Mouse (Mus musculus): ENCODE measurements around the gene Gbp9. TPM values are rescaled to one million over a fixed set of nuclear protein-coding genes. Genes with fewer than 3 reads are reported as not detected.

The Gbp9 gene
- polyA plus RNA-seq, 1 experiment from 2014 or later = 3.5 TPM

Other genes starting within 250 kb of the Gbp9 start
- gene Abcg3, start 156.8 kb downstream of the Gbp9 start, polyA plus RNA-seq (2015; fragmentation: Nextera tagmentation; extraction: Ambion mirVana) = 3.1 and 3.2 TPM in 2 replicates
- gene Gbp8, start within 50 bp of the Gbp9 start, polyA plus RNA-seq (2015; fragmentation: Nextera tagmentation; extraction: Ambion mirVana) = 1.0 and 1.5 TPM in 2 replicates
- 1.1 TPM in 2 replicates for gene Gbp4, start within 50 bp of the Gbp9 start, polyA plus RNA-seq (2015; fragmentation: Nextera tagmentation; extraction: Ambion mirVana)
- gene Gbp10, start 100.0 kb upstream of the Gbp9 start, polyA plus RNA-seq (2015; fragmentation: Nextera tagmentation; extraction: Ambion mirVana) = 0.43 and 0.45 TPM in 2 replicates
- gene Gm43302, start 154.2 kb upstream of the Gbp9 start, polyA plus RNA-seq (2015; fragmentation: Nextera tagmentation; extraction: Ambion mirVana) = 0.09 TPM in 1 of 2 replicates, not detected in the other
- gene Gbp6, start 154.2 kb upstream of the Gbp9 start, polyA plus RNA-seq (2015; fragmentation: Nextera tagmentation; extraction: Ambion mirVana) = 2.1 and 2.6 TPM in 2 replicates

Measured in stomach, embryonic 16.5 days (tissue).